Mouse (Mus musculus): Measurements from ENCODE around the gene F12.
"Not testable (repeated sequence)": the region's sequence is repeated elsewhere in the genome, so short reads cannot be mapped to it uniquely, and the experiment has no call there.

F12 gene

DNA sequence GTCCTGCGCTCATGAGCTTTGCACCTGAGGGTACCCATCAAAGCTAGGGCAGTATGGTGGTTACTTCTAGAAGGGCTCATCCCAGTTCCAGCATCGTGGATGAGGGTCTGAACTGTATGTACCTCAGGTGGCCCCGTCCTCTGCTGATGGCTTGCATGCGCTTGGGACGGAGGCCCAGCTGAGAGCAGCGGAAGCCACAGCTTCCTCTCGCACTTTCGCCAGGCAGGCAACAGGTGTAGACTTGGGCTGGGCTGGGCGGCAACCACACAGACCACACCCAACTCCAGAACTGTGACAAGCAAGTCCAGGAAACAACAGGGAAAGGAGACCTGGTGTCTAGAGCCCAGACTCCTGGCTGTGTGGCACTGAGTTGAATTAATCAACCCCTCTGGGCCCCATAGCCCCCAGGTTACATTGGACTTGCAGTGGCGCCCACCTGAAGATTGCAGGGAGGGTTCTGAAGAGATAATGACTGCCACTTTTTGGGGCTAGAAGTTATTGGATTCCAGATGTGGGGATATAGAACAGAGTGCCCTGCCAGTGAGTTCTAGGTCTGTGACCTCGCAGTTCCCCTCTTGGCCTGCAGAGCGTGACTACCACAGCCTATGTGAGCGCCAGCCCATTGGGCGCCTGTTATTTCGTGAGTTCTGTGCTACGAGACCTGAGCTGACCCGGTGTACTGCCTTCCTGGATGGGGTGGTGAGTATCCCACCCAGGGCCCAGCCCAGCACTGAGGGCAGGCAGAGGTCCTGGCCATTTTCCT, 23.3 kb upstream of the F12 start:
- DNase-seq: peak; percentile 76 to 77

DNA sequence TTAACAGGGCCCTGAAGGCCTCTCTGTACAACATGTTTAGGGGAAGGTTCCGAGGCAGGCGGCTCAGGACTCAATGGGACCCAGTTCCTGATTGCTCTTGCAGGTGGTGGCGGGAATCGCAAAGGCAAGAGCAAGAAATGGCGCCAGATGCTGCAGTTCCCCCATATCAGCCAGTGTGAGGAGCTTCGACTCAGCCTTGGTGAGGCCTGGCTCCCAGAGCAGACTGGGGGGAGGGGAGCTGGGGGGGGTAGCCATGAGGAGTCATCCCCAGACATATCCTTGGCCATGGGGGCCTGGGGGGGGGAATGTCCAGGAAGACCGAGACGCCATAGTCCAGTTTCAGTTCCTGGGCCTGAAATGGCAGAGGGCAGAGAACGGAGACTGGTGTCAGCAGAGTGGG, 22.6 kb upstream of the F12 start:
- no peak for DNase-seq

DNA sequence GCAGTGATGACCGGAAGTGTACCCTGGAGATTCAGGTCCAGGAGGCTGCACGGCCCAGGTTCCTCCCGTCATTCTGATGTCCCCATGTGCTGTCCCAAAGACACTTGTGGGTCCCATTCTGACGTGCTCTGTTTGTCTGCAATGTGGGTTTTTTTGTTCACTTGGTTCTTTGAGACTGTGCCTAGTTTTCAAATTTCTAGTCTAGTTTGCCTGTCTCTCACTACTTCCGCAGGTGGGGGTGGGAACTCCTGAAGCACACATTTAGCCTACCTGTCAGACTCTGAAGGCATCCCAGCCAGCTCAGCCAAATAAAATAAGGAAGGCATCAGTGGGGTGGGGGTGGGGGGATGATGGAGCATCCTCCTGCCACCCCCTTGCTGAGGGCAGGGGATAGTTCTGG, 21.5 kb upstream of the F12 start:
- DNase-seq: no peak

DNA sequence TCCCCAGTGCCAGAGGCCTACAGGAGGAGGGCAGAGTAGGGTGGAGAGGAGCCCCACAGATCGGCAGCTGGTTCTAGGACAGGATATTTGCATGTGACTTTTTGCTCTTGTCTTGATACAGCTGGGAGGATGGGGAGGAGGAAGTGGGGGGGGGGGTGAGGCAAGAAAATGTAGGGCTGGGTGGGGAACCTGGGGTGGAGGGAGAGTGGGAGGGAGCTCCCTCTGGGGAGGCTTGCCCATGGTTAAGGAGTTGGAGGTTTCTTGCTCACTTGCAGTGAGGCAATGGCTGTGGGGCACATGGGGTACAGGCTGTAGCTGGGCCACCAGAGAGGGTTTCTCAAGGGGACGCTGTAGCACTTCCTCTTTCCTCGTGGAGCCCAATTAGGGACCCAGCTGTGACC, 20.9 kb upstream of the F12 start:
- DNase-seq: peak; percentile 62 to 68

DNA sequence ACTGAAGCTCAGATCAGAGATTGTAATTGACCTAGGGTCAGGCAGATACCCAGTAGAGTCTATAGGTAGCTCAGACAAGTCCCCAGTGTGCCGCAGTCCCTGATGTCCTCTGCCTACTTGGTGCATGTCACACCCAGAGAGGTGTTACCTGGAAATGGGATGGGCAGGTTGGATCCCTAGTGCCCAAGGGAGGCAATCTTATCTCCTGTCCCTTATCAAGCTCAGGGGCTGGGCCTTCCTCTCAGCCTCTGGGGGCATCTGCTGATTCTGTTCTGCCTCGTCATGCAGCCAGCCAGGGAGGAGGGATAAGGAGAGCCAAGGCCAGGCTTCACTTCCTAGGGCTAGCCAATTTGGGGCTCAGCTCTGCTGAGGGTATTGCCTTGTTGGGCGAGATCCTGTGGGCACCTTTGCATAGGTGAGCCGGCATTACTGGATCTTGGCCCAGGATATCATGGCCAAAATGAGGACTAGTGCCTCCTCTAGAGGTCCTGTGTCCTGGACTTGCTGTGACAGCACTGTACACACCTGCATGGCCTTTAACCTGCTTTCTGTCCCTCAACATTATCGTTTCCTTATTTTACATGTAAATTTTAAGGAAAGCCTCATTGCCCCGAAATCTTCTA, 20.0 kb upstream of the F12 start:
- DNase-seq: no peak

DNA sequence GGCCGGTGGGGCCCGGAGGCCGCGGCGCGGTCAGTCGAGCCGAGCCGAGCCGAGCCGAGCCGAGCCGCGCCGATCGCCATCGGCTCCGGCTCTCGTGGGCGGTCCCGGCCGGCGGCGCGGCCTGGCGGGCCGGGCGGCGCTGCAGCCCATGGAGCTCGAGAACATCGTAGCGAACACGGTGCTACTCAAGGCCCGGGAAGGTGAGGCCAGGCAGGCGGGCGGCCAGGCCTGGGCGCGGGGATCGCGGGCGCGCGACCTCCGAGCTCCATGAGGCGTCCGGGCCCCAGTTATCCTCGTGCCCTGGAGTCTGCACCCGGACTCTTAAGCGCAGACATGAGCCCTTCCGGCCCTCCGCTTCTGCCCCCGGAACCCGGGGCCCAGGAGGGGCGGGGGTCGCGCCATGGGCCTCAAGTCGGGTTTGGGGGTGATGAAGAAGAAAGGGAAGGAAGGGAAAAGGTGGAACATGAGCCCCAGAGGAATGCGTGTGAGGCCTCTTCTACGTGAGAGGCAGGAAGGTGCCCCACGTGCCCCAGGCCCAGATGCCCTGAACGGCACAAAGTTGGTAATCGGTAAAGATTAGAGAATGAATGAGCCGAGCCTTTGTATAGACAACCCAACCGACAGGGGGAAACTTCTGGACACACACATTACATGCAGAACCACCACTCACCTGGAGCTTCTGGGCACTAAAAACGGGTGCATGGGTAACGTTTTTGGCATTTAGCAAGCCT, 18.9 kb upstream of the F12 start:
- peak; percentile 43 to 59 for DNase-seq

DNA sequence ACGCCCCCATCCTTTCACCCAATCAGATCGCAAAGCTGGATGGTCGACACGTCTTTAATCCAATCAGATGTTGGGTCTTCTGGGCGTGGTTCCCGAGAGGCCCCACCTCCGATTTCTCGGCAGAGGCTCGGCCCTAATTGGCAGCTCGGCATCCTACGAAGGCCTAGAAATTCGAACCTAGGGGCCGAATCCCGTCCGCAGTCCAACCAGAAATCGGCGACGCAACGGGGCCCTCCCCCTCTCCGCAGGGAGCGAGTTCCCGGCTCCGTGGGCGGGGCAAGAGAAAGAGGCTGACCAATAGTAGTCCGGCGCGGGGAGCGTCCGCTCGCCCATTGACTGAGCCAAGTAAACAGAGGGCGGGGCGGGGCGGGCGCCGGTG, 18.3 kb upstream of the F12 start, which contains the start of gene Grk6:
Gene Grk6 (plus strand): TSS at position 136 of the 379 bp plus-strand sequence.
- DNase-seq: peak; percentile 96 to 99

DNA sequence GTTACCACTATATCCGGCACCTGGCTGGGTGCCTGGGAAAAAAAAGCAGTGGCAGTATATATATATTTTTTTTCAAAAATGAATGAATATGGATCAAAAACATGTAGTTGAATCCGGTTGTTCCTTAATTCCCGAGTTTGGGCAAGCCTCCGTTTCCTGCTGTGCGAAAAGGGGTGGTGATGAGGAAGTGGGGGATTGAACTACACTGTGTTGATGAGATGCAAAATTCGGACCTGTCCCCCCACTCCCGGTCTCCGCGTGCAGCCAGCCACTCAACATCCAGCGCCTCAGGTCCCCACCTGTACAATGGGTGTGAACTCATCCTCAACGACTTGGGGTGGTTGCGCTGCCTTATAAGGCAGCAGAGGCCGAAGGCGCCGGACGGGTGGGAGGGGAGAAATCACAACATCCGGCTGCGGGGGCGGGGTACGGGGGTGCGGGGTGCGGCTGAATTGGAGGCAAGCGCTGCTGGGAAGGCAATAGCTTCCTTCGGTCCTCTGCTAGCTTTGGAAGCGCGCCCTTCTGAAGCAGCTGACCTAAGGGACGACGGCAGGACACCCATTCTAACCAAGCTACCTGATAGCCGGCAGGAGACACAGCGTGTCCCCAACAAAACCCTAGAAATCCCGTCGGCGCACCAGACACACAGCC, 17.8 kb upstream of the F12 start:
- DNase-seq: peak in 1 of 2 experiments; percentile 88

DNA sequence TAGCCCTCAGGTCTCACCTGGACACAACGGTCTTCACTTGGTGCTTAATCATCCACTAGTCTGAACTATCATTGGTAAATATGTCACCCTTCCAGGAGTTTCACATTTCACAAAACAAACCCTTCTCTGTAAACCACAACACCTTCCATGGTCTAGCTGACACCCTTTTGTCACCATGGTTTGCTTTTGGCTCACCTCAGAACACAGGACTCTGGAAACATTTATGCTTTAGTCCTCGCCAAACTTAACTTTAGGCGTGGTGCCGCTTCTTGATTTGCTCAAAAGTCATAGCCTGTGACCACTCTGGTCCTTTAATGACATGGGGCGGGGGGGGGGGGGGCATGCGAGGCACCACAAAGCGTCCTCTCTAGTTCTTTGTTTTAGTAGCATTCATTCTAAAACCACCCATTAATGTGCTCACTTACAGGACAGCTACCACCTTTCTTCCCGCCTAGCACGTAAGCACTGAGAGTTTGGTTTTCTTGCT, 17.2 kb upstream of the F12 start:
- DNase-seq: no peak

DNA sequence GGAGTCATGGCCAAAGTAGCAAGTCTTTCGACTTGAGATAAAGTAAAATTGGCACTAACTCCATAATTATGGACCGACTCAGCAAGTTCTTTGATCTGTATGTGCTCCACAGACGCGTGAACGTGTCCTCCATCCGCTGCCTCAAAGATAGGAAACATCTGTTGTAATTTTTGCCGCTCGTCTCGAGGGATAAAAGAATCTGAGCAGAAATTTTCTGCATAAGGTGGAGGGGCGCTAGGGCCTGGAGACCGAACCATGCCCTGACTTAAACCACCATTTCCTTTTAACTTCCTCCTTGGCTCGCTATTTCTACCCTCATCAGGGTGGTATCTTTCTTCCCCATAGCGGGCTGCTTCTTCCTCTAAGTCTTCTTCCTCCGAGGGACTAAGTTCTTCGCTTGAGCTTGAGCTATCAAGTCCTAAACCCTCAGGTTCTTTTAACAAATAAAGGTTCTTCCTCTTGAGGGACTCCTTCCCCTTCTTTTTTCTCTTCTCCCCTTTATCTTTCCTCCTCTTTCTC, 10.6 kb upstream of the F12 start:
- DNase-seq: not testable (repeated sequence)

DNA sequence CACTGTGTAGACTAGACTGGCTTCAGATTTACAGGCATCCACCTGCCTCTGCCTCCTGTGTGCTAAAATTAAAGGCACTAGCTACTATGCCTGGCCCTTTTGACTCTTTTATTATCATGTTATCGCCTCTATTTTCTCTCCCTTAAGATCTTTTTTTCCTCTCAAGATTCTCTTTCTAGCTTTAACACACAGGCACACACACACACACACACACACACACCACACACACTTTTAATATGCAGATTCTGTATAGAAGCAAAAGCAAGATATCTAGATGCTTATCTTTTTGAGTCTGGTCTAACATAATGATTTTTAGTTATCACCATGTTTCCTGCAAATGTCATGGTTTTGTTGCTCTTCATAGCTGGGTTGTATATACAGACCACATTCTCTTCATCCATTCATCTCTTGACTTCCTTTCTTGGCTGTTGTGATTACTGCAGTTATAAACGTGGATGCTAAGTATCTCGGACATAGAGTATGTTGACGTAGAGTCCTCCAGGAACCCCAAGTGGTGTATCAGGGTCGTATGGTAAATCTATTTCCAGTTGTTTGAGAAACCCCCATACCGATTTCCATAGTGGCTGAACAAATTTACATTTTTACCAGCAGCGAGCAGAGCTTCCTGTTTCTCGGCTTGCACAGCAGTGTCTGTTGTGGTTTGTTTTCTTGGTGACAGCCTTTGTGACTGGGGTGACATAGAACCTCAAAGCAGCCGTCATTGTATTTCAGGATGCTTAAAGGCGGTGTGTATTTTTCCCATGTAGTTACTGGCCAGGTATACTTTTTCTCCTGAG, 5.5 kb upstream of the F12 start:
- no peak for DNase-seq

DNA sequence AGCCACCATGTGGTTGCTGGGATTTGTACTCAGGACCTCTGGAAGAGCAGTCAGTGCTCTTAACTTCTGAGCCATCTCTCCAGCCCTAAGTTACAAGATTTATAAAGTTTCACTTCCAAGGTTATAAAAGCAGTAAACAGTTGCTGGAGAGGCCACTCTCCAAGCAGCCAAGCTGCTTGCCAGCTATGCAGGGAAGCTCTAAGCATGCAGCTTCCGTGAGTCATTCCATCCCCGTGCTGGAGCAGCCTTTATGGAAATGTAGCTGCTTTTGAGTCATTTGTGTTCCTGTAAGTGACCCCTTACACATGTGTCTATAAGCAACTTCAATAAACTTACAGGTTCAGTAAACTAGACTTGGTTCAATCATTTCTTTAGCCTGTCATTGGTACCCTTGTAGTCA, 4.0 kb upstream of the F12 start:
- no peak for DNase-seq

DNA sequence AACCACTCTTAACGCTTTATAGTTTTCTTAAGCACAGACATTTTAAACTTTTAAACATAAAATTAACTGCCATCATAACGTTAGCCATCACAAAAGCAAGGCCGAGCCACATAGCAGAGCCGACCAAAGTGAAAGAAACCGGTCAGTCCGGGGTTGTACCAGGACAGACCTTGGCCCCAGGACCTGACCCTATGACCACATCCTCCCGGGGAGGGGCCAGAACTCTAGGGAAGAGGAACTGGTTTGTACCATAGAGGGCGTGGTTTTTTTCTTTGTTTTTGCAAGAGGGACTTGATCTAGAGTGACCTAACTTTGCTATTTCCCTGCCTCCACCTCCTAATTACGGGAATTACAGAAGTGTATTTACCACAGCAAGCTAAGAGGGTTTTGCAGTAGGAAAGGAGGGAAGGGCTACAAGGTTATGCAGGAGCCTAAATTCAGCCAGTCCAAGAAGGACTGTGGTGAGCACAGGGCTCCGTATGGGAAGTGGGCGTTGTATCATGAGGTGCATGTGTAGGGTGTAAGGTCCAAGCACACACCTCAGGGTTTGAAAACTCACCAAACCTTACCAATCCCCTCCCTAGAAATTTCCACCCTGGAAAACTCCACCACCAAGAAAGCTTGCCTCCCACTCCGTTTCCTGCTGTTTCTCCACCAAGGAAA, 2.8 kb upstream of the F12 start:
- DNase-seq: peak; percentile 69 to 70

DNA sequence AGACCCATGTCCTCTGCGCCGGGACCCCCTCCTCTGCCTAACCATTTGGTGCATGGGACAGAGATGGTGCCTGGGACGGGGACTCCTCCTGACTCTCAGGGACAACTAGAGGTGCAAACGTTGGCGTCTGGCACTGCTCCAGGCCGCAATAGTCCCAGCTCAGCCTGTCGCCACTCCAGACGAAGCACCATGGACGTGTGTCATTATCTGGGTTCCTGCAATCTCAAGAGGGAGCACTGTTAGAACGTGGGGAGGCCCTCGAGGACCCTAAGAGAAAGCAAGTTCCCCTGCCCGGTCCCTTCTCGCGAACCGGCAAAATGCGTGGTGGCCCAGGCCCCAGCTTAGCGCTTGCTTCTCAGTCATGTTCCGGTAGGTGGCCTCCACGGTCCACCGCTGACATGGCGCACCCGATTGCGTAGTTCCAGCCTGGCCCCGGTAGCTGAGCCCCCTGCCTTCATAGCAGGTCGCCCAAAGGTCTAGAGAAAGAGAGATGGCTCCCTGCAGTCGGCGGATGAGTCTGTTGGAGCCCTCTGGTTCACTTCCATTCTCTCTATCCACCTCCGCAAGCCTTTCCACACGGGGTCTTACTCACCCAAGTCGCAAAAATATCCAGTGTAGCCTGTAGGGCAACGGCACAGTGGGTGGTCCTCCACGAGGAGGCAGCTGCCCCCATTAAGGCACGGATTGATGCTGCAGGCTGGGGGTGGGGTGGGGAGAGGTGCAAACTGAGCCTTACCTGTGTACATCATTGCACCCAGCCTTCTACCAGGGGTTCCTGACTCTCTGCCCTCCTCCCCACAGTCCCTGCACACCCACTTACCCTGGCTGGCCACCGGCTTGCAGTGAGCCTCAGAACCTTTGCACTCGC, 5.4 kb downstream of the F12 start:
- peak; percentile 71 to 83 for DNase-seq

DNA sequence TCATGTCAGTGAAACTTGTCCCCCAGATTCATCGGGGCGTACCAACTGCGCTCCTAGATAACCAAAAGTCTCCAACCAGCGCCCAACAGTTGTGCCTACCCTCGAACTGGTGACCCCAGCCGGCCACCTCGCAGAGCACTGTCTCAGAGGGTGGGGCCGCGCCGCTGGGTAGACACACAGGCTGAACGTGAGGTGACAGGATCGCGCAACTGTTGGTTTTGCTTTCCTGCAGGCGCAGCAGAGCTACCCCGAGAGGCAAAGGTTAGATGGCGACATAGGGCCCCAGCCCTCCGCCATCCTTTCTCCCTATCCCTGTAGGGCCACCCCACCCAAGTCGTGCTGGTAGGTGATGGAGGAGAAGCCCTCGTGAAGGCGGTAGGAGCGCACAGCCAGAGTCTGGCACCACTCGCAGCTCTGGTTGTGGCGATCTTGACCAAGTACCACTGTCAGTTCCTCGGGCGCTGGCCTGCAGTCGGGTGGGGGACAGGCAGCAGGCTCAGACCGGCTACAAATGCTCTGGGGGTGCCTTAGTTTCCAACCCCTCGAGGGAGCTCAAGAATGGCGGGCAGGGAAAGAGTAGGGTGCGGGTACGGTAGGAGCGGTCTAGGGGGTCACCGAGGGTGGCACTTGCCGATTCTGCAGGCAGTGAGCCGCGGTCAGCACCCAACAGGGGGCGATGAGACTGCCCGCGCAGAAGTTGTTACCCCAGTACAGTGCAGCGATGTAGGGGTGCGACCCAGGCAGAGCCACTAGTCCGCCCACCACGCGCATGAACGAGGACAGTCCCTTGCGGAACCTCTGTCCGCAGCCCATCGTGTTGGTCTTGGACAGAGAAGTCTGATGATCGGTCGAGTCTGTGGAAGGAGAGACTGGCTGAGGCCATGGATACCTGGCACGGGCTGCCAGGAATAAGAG, 6.3 kb downstream of the F12 start:
- no peak for DNase-seq

DNA sequence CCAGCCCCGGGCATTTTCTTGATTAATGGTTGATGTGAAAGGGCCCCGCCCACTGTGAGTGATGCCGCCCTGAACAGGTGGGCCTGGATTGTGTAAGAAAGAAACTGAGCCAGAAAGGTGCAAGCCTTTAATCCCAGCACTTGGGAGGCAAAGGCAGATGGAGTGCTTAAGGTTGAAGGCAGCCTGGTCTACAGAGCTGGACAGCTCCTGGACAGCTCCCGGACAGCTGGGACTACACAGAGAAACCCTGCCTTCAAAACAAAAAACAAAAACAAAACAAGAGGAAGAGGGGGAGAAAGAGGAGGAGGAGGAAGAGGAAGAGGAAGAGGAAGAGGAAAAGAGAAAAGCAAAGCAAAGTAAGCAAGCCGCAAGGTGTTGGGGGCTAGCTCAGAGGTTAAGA, 7.5 kb downstream of the F12 start:
- no peak for DNase-seq

DNA sequence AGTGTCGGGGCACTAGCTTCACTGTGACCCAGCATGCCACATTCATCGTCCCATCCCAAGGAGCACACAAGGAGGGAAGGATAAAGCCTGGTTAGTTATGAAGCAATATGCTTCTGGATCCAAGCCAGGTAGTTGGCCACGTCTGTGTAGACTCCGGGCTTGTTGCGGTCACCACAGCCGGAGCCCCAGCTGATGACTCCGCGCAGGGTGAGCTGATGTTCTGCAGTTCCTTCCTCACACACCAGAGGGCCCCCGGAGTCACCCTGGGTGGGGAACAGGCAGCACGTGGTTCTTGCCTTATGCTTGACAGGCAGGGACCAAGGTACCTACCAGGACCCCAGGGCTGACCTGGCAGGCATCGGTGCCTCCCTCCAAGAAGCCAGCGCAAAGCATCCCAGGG, 8.6 kb downstream of the F12 start:
- DNase-seq: peak; percentile 81 to 96

DNA sequence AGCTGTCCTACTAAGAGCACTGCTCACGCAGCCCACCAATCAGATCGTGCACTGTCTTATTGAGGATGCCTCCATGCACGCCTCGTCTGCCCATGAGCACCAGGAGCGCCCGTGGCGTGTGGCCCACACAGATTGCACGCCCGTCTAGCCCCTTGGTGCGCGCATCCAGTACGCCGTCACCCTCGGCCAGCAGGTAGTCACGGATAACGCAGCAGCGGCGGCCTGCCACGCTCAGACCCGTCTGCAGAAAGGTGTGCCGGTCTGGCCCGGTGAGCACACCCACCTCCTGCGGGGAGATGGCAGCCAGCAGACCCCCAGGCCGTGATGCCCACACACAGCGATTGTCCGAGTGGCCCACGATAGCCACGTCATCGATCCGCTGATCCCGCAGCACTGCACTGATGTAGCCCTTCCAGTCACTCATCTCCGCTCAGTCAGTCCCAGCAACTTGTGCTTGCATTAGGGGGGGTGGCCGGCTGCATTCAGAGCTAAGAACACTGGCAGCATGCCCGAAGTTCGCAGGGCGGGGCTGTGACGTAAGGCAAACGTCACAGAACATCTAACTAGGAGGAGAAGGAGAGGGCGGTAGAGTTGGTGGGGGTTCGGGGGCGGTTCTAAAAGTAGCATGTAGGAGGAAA, 11.7 kb downstream of the F12 start, which contains the start of gene Pfn3:
Gene Pfn3 (minus strand): TSS at position 490 of the 638 bp plus-strand sequence.
- no peak for DNase-seq

DNA sequence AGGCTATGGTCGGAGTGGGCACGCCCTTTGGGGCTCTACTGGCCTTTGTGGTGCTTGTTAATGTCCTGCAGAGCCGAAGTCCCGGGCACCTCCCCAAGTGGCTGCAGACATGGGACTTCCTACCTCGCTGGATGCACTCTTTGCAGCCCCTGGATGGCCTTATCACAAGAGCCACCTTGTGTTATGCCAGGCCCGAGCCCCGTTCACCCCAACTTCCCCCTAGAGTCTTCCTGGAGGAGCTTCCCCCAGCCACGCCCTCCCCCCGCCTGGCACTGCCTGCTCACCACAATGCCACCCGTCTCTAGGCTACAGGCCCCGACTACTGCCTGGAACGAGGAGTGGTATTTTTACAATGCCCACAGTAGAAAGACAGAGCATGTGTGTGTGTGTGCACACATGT, 13.3 kb downstream of the F12 start:
- DNase-seq: no peak
